19 mouse cellular contexts compared by ENCODE assay signal in the genomic region with DNA sequence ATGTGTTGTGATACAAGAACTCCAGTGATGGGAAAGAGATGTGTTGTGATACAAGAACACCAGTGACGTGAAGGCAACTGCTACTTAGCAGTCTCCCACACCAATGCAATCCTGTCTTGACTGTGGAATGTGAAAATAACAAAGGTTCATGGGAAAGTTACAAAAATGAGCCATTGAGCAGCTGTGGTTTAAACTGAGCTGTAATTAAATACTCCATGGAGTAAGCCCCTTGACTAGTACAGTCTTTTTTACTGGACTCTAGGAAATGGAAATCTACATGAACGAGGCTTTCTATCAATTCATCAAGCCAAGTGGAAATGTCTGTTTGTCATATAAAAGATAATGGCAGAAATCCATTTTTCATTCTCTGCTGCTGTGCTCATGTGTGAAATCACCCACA.
"Had no signal": no experiment of that assay in that cellular context is flagged by ENCODE, and none has a peak within 500 bp of the region (broad histone marks: within the 10 kb centered on the region; RNA-seq: fewer than 3 reads in every experiment).

No protein-coding gene starts in this region.

- H3K4me1 ChIP-seq: heart, embryonic 15.5 days; hindbrain, embryonic 13.5 days; hindbrain, embryonic 15.5 days; limb, embryonic 15.5 days; liver, embryonic 12.5 days had no signal

- H3K27ac ChIP-seq: heart, embryonic 13.5 days; heart, embryonic 15.5 days; hindbrain, embryonic 13.5 days; hindbrain, embryonic 15.5 days; hindbrain, postnatal 0 days; limb, embryonic 15.5 days; liver, embryonic 12.5 days; liver, embryonic 14.5 days had no signal

- H3K9me3 ChIP-seq: heart, embryonic 13.5 days; heart, embryonic 15.5 days; hindbrain, embryonic 13.5 days; hindbrain, embryonic 15.5 days; limb, embryonic 15.5 days; liver, embryonic 12.5 days had no signal

- H3K36me3 ChIP-seq: heart, embryonic 13.5 days; heart, embryonic 15.5 days; hindbrain, embryonic 13.5 days; hindbrain, embryonic 15.5 days; limb, embryonic 15.5 days; liver, embryonic 12.5 days had no signal

- H3K4me2 ChIP-seq: heart, embryonic 11.5 days; heart, embryonic 13.5 days; heart, embryonic 15.5 days; hindbrain, embryonic 13.5 days; hindbrain, embryonic 15.5 days; limb, embryonic 15.5 days; liver, embryonic 12.5 days had no signal

- DNase-seq: forebrain, postnatal 0 days; gastrocnemius, postnatal 10 days; gastrocnemius, postnatal 36 days; heart, postnatal 14 days; kidney, adult 11 months; kidney, adult 2 months; kidney, postnatal 10 days; kidney, postnatal 25 days; kidney, postnatal 4 days had no signal

- H3K4me3 ChIP-seq: heart, embryonic 13.5 days; heart, embryonic 15.5 days; hindbrain, embryonic 13.5 days; hindbrain, embryonic 15.5 days; limb, embryonic 15.5 days; liver, embryonic 12.5 days had no signal

- H3K9ac ChIP-seq: forebrain, postnatal 0 days; heart, embryonic 13.5 days; heart, embryonic 15.5 days; hindbrain, embryonic 13.5 days; hindbrain, embryonic 15.5 days; limb, embryonic 15.5 days; liver, embryonic 12.5 days; liver, embryonic 14.5 days had no signal

- H3K27me3 ChIP-seq: heart, embryonic 13.5 days; heart, embryonic 15.5 days; hindbrain, embryonic 13.5 days; hindbrain, embryonic 15.5 days; limb, embryonic 15.5 days; liver, embryonic 12.5 days had no signal

- ATAC-seq: forebrain, postnatal 0 days; hindbrain, postnatal 0 days; intestine, embryonic 16.5 days; liver, embryonic 12.5 days had no signal
